Mouse (Mus musculus): ENCODE results near the gene F2r. TPM values are rescaled to one million over a fixed set of nuclear protein-coding genes. Genes with fewer than 3 reads are reported as not detected.

Gene F2r
- polyA plus RNA-seq, 1 experiment from 2014 or later: 98.6 TPM

DNA sequence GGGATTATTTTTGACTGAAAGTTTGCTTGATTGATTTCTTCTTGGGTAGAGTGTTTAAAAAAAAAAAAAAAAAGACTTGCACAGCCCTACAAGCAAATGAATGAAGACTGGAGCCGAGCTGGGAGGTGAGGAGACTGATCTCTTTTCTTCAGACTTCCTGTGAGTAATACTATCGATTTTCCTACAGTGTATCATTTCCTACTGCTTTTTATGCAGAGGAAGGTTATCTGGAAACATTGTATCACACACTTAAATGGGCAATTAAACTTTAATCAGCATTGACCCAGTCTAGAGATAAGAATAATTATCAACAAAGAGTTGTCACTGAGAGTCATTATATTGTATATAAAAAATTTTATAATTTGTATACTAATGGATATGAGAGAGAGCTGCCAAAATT, 12.5 kb upstream of the F2r start:
- H3K4me2 ChIP-seq: no peak overlapping the region
- H3K4me3 ChIP-seq: no peak overlapping the region
- H3K27ac ChIP-seq: no peak overlapping the region
- no peaks in the 10 kb centered on the region for H3K27me3 ChIP-seq
- H3K36me3 ChIP-seq: no peaks in the 10 kb centered on the region
- ATAC-seq (replicated peaks; ENCODE audit: insufficient number of reproducible peaks, insufficient read depth, low FRiP score, low read depth): no peak
- H3K9ac ChIP-seq: no peak overlapping the region
- no peaks in the 10 kb centered on the region for H3K9me3 ChIP-seq (replicated peaks)
- peaks cover 17% of the 10 kb centered on the region for H3K4me1 ChIP-seq (replicated peaks)
- 51% methylated on average over 2 of the region's 2 CpGs for WGBS

GRCm38 (mm10) chr13:95629751-95630150, 11.5 kb upstream of the F2r start:
- no peak for ATAC-seq (replicated peaks; ENCODE audit: insufficient number of reproducible peaks, insufficient read depth, low FRiP score, low read depth)
- H3K27ac ChIP-seq: no peak overlapping the region
- no peaks in the 10 kb centered on the region for H3K36me3 ChIP-seq
- WGBS: 87% methylated on average over 10 of the region's 10 CpGs
- H3K9ac ChIP-seq: no peak overlapping the region
- H3K4me2 ChIP-seq: no peak overlapping the region
- peaks cover 11% of the 10 kb centered on the region for H3K4me1 ChIP-seq (replicated peaks)
- no peaks in the 10 kb centered on the region for H3K9me3 ChIP-seq (replicated peaks)
- no peaks in the 10 kb centered on the region for H3K27me3 ChIP-seq
- no peak overlapping the region for H3K4me3 ChIP-seq

GRCm38 (mm10) chr13:95626696-95627095, 8.4 kb upstream of the F2r start:
- H3K36me3 ChIP-seq: no peaks in the 10 kb centered on the region
- no peak for ATAC-seq (replicated peaks; ENCODE audit: insufficient number of reproducible peaks, insufficient read depth, low FRiP score, low read depth)
- H3K9me3 ChIP-seq (replicated peaks): no peaks in the 10 kb centered on the region
- no peak overlapping the region for H3K9ac ChIP-seq
- peaks cover 6% of the 10 kb centered on the region; the same call in 1 of the 2 replicates for H3K4me1 ChIP-seq (replicated peaks)
- H3K4me3 ChIP-seq: no peak overlapping the region
- no peaks in the 10 kb centered on the region for H3K27me3 ChIP-seq
- WGBS: 68% methylated on average over 7 of the region's 7 CpGs
- H3K27ac ChIP-seq: no peak overlapping the region
- no peak overlapping the region for H3K4me2 ChIP-seq

DNA sequence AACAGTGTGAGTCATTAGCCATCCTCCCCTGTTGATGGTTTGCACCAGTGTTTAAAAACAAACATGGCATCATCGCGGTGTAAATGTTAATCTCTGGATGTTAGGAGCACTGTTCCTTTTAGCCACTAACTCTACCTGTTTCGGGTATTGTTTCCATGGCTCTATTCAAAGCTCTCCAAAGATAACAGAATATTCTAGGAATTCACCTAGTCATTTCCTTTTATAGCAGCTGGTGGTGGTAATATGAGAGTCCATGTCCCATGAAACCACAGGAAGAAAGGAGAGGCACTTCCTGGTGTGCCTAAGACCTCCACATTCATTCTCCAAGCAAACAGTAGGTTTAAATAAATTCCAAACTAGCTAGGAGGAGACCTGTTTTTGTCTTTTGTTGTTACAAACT, 4.8 kb upstream of the F2r start:
- ATAC-seq (replicated peaks; ENCODE audit: insufficient number of reproducible peaks, insufficient read depth, low FRiP score, low read depth): no peak
- H3K4me2 ChIP-seq: no peak overlapping the region
- no peaks in the 10 kb centered on the region for H3K36me3 ChIP-seq
- H3K4me1 ChIP-seq (replicated peaks): peaks cover 17% of the 10 kb centered on the region
- no peak overlapping the region for H3K9ac ChIP-seq
- 62% methylated on average over 3 of the region's 3 CpGs for WGBS
- H3K9me3 ChIP-seq (replicated peaks): no peaks in the 10 kb centered on the region
- no peak overlapping the region for H3K27ac ChIP-seq
- no peaks in the 10 kb centered on the region for H3K27me3 ChIP-seq
- no peak overlapping the region for H3K4me3 ChIP-seq

DNA sequence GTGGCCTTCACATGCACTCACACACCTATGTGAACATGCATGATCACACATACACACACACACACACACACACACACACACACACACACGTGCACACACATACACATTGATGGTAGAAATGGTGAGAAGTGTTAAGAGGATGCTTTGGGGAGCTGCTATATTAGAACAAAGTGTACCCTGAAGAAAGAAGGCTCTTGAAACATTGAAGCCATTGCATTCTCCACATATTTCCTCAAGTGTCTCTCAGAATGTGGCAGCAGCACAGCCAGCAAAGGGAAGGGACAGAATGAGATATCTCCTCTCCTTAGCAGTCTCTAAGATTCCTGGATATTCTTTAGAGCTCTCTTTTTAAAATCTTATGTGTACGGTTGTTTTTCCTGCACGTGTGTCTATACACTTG, 3.3 kb upstream of the F2r start:
- no peak overlapping the region; the same call in 1 of the 2 replicates for H3K27ac ChIP-seq

DNA sequence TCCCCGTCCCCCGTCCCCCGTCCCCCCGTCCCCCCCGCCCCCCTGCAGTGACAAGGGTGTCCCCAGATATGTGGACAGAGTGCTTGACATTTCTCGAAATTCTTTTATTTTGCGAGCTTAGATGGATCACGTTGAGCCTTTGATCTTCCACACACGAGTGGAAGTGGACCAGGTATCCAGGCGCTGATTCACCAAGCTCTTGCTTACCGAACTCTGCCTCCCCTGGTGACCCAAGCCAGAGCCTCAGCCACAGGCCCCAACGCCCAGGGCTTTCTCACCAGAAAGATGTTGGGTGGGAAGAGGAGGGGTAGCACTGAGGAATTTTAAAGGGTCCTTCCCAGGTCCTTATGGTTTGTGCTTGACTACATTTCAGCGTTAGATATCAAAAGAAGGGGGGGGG, 572 bp upstream of the F2r start:
- peak overlapping the region; percentile 83 for H3K4me2 ChIP-seq
- 6% methylated on average over 13 of the region's 13 CpGs for WGBS
- H3K9me3 ChIP-seq (replicated peaks): no peaks in the 10 kb centered on the region
- peak overlapping the region; percentile 94 for H3K9ac ChIP-seq
- H3K27me3 ChIP-seq: no peaks in the 10 kb centered on the region
- no peak for ATAC-seq (replicated peaks; ENCODE audit: insufficient number of reproducible peaks, insufficient read depth, low FRiP score, low read depth)
- H3K27ac ChIP-seq: peak overlapping the region; percentile 92
- no peaks in the 10 kb centered on the region for H3K36me3 ChIP-seq
- peak overlapping the region; percentile 84 for H3K4me3 ChIP-seq
- H3K4me1 ChIP-seq (replicated peaks): peaks cover 43% of the 10 kb centered on the region

More for the DNA sequence above, 3.3 kb upstream of the F2r start:
- ATAC-seq (replicated peaks; ENCODE audit: insufficient number of reproducible peaks, insufficient read depth, low FRiP score, low read depth): no peak
- 50% methylated on average over 3 of the region's 3 CpGs for WGBS
- Histone ChIP-seq H3K9ac (no peak overlapping the region), H3K4me3 (no peak overlapping the region), H3K36me3 (no peaks in the 10 kb centered on the region), H3K4me1 (replicated peaks) (peaks cover 22% of the 10 kb centered on the region), H3K27me3 (no peaks in the 10 kb centered on the region), H3K9me3 (replicated peaks) (no peaks in the 10 kb centered on the region), H3K4me2 (no peak overlapping the region)

GRCm38 (mm10) chr13:95617671-95618171, 566 bp downstream of the F2r start:
- under 1% methylated on average over 21 of the region's 21 CpGs for WGBS
- Histone ChIP-seq H3K4me3 (peak overlapping the region; percentile 84), H3K4me1 (replicated peaks) (peaks cover 46% of the 10 kb centered on the region), H3K36me3 (no peaks in the 10 kb centered on the region), H3K9me3 (replicated peaks) (no peaks in the 10 kb centered on the region), H3K9ac (peak overlapping the region; percentile 94), H3K27ac (peak overlapping the region; percentile 92), H3K4me2 (peak overlapping the region; percentile 83), H3K27me3 (no peaks in the 10 kb centered on the region)
- ATAC-seq (replicated peaks; ENCODE audit: insufficient number of reproducible peaks, insufficient read depth, low FRiP score, low read depth): peak; percentile 43

- Histone ChIP-seq H3K4me3 (peak overlapping the region; percentile 84), H3K9me3 (replicated peaks) (no peaks in the 10 kb centered on the region), H3K4me1 (replicated peaks) (peaks cover 47% of the 10 kb centered on the region), H3K36me3 (no peaks in the 10 kb centered on the region), H3K4me2 (peak overlapping the region; percentile 83), H3K27ac (peak overlapping the region; percentile 92), H3K27me3 (no peaks in the 10 kb centered on the region), H3K9ac (peak overlapping the region; percentile 94)
- 4% methylated on average over 17 of the region's 17 CpGs for WGBS
- no peak for ATAC-seq (replicated peaks; ENCODE audit: insufficient number of reproducible peaks, insufficient read depth, low FRiP score, low read depth)
Observed at GRCm38 (mm10) chr13:95617082-95617670, 1.1 kb downstream of the F2r start.

GRCm38 (mm10) chr13:95616512-95616911, 1.8 kb downstream of the F2r start:
- Histone ChIP-seq H3K27ac (peak overlapping the region; percentile 92), H3K4me2 (peak overlapping the region; percentile 83), H3K4me1 (replicated peaks) (peaks cover 47% of the 10 kb centered on the region), H3K9me3 (replicated peaks) (no peaks in the 10 kb centered on the region), H3K4me3 (peak overlapping the region; percentile 84), H3K27me3 (no peaks in the 10 kb centered on the region), H3K36me3 (no peaks in the 10 kb centered on the region), H3K9ac (peak overlapping the region; percentile 94)
- WGBS: 13% methylated on average over 11 of the region's 11 CpGs
- no peak for ATAC-seq (replicated peaks; ENCODE audit: insufficient number of reproducible peaks, insufficient read depth, low FRiP score, low read depth)

DNA sequence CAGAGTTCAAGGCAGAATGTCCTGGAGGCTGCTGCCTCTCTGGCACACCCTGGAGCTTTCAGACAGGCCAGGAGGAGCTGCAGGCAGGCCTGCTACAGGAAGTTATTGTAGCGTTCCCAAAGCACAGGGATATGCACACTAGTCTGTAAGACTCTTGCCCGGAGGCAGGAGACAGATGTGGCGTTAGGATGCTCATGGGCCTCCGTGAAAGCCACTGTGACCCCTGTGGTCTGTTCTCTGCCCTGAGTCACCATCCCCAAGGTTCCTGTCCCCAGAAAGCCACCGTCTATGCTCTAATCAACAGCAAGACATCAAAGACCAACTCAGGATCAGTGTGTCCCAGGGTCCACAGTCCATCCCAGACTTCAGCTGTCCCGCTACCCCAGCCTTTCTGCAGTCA, 3.5 kb downstream of the F2r start:
- Histone ChIP-seq H3K4me3 (peak overlapping the region; percentile 22), H3K9me3 (replicated peaks) (no peaks in the 10 kb centered on the region), H3K36me3 (no peaks in the 10 kb centered on the region), H3K9ac (no peak overlapping the region), H3K27ac (peak overlapping the region; percentile 28; the same call in 1 of the 2 replicates), H3K4me1 (replicated peaks) (peaks cover 55% of the 10 kb centered on the region), H3K27me3 (no peaks in the 10 kb centered on the region), H3K4me2 (peak overlapping the region; percentile 83)
- ATAC-seq (replicated peaks; ENCODE audit: insufficient number of reproducible peaks, insufficient read depth, low FRiP score, low read depth): no peak
- 50% methylated on average over 6 of the region's 6 CpGs for WGBS

- no peaks in the 10 kb centered on the region for H3K27me3 ChIP-seq
Observed at GRCm38 (mm10) chr13:95612243-95612642, 6.0 kb downstream of the F2r start.

DNA sequence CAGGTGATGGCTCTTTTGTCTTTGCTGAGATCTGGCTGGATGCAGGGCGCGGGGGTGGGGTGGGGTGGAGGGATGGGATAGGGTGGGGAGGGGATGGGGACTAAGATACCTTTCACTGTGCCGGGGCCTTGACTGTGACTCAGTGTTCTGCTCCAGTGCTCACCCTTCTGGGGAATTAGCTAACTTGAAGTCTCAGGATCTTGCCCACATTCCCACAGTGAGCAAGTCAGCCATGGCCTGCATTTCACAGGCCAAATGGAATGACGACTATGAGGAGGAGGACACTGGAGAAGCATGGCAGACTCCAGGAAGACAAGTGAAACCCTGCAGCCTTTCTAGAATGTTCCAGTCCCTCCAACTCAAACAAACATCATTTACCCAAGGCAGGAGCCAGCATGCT, 6.5 kb downstream of the F2r start:
- Histone ChIP-seq H3K36me3 (no peaks in the 10 kb centered on the region; the same call in none of the 2 replicates), H3K27ac (peak overlapping the region; percentile 76), H3K9ac (no peak overlapping the region), H3K27me3 (no peaks in the 10 kb centered on the region), H3K4me1 (replicated peaks) (peaks cover 62% of the 10 kb centered on the region), H3K9me3 (replicated peaks) (no peaks in the 10 kb centered on the region), H3K4me2 (no peak overlapping the region), H3K4me3 (no peak overlapping the region)
- ATAC-seq (replicated peaks; ENCODE audit: insufficient number of reproducible peaks, insufficient read depth, low FRiP score, low read depth): no peak
- WGBS: 76% methylated on average over 4 of the region's 4 CpGs

More at GRCm38 (mm10) chr13:95612243-95612642, 6.0 kb downstream of the F2r start:
- Histone ChIP-seq H3K4me1 (replicated peaks) (peaks cover 60% of the 10 kb centered on the region), H3K27ac (peak overlapping the region; percentile 76; the same call in 1 of the 2 replicates), H3K4me2 (no peak overlapping the region), H3K36me3 (no peaks in the 10 kb centered on the region; the same call in none of the 2 replicates), H3K9ac (no peak overlapping the region), H3K9me3 (replicated peaks) (no peaks in the 10 kb centered on the region), H3K4me3 (no peak overlapping the region)
- WGBS: 75% methylated on average over 10 of the region's 10 CpGs
- no peak for ATAC-seq (replicated peaks; ENCODE audit: insufficient number of reproducible peaks, insufficient read depth, low FRiP score, low read depth)
